Mouse (Mus musculus) forebrain, embryonic 15.5 days (tissue): ENCODE data around the gene Plekhb1. TPM values are rescaled to one million over a fixed set of nuclear protein-coding genes. Genes with fewer than 3 reads are reported as not detected.

ENCODE experiments used
- ATAC-seq: fragments of 200-750 bp; cut with Nextera tagmentation; replicated peaks from 2 replicates; pipeline ENCODE4 v1.8.0; 2017; ENCODE audit warnings: mild to moderate bottlenecking, moderate TSS enrichment, moderate library complexity
- H3K27ac ChIP-seq: fragments of 300-500 bp; sonication (generic); replicated peaks from 2 replicates; pipeline ENCODE4 v1.5.1; 2015; ENCODE audit warnings: mild to moderate bottlenecking, inconsistent platforms
- H3K27me3 ChIP-seq: fragments of 300-500 bp; sonication (generic); 2 replicates; pipeline ENCODE4 v1.6.1; 2015; ENCODE audit warnings: inconsistent platforms
- H3K36me3 ChIP-seq: fragments of 300-500 bp; sonication (generic); 2 replicates; pipeline ENCODE4 v1.6.1; 2015; ENCODE audit warnings: mild to moderate bottlenecking, inconsistent platforms
- H3K4me1 ChIP-seq: fragments of 300-500 bp; sonication (generic); 2 replicates; pipeline ENCODE4 v1.6.1; 2015; ENCODE audit warnings: inconsistent platforms
- H3K4me2 ChIP-seq: fragments of 300-500 bp; sonication (generic); replicated peaks from 2 replicates; pipeline ENCODE4 v1.6.1; 2015; ENCODE audit warnings: mild to moderate bottlenecking, inconsistent platforms
- H3K4me3 ChIP-seq: fragments of 300-500 bp; sonication (generic); 2 replicates; pipeline ENCODE4 v1.5.1; 2015; ENCODE audit warnings: mild to moderate bottlenecking, inconsistent platforms
- H3K9ac ChIP-seq: fragments of 300-500 bp; sonication (generic); replicated peaks from 2 replicates; pipeline ENCODE4 v1.6.1; 2015; ENCODE audit warnings: mild to moderate bottlenecking, inconsistent platforms
- H3K9me3 ChIP-seq: fragments of 300-500 bp; sonication (generic); 2 replicates; pipeline ENCODE4 v1.6.1; 2016; ENCODE audit warnings: inconsistent platforms
- WGBS: fragments of 180-500 bp; shearing (Covaris S2); methylation state at CpG from one replicate; pipeline ENCODE4 v1.1.7; 2015; ENCODE audit warnings: mixed read lengths; 5-methylcytosine and 5-hydroxymethylcytosine counted together
- polyA plus RNA-seq: library from polyadenylated mRNA; unstranded; fragments of >200 nt; fragmentation: Nextera tagmentation; extraction: Ambion mirVana; gene quantifications from 2 replicates; pipeline ENCODE4 v1.2.1, GENCODE M21; 2015

Plekhb1 gene
- polyA plus RNA-seq, 1 experiment from 2014 or later: 6.8 TPM

DNA sequence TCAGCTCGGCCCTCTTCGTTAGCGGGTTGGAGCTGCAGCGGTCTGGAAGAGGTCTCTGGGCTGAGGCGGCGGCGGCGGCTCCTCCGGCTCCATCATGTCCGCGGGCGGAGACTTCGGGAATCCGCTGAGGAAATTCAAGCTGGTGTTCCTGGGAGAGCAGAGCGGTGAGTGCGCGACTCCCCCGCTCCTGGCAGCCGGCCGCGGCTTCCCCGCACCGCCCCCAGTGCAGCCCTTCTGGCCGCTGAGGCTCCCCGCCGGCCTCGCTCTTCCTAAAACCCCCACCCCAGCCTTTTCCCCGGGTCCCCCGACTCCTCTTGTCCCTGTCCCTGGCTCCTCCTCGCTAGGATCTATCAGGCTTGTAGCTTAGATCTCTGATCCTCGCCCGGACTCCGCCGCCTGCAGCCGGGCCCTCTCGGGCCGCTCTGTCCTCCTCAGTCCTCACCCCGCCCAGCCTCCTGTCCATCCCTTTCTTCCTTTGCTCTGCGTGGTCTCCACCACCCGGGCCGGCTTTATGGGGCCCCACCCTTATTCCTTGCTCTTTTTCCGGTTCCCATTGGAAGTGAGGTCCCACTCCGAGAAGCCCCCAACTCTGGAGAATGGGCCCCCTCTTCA is 54.0 kb downstream of the Plekhb1 start, which contains the start of gene Mrpl48:
Gene Mrpl48, minus strand, starts transcription at position 172 of the 612 bp plus-strand sequence.
- Histone ChIP-seq H3K9ac (peak within 1 kb of the TSS; percentile 100), H3K36me3 (no peaks in the 10 kb centered on the region), H3K4me1 (peaks cover 28% of the 10 kb centered on the region), H3K9me3 (no peaks in the 10 kb centered on the region), H3K4me2 (peak within 1 kb of the TSS; percentile 57), H3K4me3 (peak within 1 kb of the TSS; percentile 95), H3K27me3 (no peaks in the 10 kb centered on the region), H3K27ac (peak within 1 kb of the TSS; percentile 99)
- ATAC-seq: peak; percentile 20
- WGBS: under 1% methylated on average over 30 of the region's 43 CpGs

DNA sequence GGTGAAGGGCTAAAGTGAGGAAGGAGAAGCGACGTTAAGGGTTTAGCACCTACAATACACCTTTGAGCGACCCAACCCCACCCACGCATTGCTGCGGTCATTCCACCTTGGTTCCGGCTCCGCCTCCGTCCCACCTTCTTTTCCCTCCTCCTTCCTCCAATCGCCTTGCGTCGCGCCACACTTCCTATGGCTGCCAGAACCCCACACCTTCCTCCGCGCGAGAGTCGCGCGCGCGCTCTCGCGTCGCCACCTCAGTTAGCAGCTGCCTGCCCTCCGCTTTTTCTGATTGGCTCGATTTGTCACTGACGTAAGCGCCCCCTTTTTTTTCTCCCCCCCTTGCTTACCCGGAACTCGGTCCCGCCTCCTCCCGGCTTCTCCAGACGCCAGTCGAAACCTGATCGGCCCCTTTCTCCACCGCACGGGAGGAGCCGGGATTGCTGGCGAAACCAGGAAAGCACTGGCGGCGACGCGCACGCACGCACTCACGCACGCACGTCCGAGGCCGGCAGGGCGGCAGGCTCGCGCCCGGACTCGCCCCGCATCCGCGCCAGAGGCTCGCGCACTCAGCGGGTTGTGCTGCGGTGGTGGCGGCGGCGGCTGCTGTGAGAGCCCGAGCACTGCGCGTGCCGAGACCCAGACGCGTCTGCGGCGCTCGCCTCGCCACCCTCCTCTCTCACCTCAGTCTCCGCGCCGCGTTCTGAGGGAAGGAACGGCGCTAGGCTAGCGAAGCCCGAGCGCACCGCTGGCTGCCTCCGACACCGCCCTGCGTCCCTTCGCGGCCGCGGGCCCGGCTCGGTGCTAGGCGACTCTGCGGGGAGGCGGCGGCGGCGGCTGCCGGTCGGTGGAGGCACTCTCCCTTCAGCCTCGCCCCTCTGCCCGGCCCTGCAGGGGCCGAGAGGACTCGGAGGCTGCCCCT is 54.7 kb downstream of the Plekhb1 start, which contains the start of gene Rab6a:
Gene Rab6a, plus strand, starts transcription at position 197 of the 916 bp plus-strand sequence.
- peaks cover 26% of the 10 kb centered on the region for H3K4me1 ChIP-seq
- peak within 1 kb of the TSS; percentile 100 for H3K9ac ChIP-seq

DNA sequence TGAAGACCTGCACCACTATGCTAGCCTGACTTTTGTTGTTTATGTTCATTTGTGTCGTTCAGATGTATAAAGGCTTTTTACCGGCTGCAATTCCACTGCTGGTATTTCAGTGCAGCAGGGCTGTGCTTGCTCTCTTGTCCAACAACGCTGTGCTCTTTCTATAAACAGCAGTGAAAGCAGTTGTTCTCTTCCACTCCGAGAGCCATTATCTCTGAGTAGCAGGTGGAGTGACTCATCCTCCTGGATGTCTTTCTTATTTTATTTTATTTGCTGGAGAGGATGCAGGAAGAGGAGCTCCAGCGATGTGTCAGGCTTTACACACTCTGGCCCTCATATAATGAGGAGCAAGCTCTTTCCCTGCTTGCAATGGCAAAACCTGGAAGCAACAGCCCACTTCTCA is 62.0 kb downstream of the Plekhb1 start:
- Histone ChIP-seq H3K4me2 (no peak overlapping the region), H3K9me3 (no peaks in the 10 kb centered on the region), H3K36me3 (no peaks in the 10 kb centered on the region), H3K27ac (no peak overlapping the region), H3K9ac (no peak overlapping the region), H3K4me1 (no peaks in the 10 kb centered on the region), H3K27me3 (no peaks in the 10 kb centered on the region; the same call in 1 of the 2 replicates), H3K4me3 (no peak overlapping the region)
- 86% methylated on average over 5 of the region's 5 CpGs for WGBS
- no peak for ATAC-seq

More for the DNA sequence above, 54.7 kb downstream of the Plekhb1 start, which contains the start of gene Rab6a:
- no peaks in the 10 kb centered on the region for H3K27me3 ChIP-seq
- peak; percentile 97 for ATAC-seq
- no peaks in the 10 kb centered on the region for H3K9me3 ChIP-seq
- peak within 1 kb of the TSS; percentile 57 for H3K4me2 ChIP-seq
- peak within 1 kb of the TSS; percentile 99 for H3K27ac ChIP-seq
- under 1% methylated on average over 105 of the region's 105 CpGs for WGBS
- H3K36me3 ChIP-seq: no peaks in the 10 kb centered on the region
- peak within 1 kb of the TSS; percentile 95 for H3K4me3 ChIP-seq

DNA sequence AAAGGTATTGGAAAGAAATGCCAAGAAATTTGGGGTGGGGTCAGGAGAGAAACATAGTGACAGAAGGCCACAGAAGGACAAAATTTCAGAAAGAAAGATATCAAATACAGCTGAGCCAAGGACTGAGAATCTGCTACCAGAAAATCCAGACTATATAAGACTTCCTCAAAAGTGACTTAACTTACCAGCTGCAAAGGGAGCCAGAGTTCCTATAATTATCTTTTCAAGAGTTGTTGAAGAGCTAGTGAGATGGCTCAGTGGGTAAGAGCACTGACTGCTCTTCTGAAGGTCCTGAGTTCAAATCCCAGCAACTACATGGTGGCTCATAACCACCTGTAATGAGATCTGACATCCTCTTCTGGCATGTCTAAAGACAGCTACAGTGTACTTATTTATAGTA is 68.9 kb downstream of the Plekhb1 start:
- no peak for ATAC-seq
- no peaks in the 10 kb centered on the region for H3K36me3 ChIP-seq
- no peak overlapping the region for H3K4me3 ChIP-seq
- H3K4me2 ChIP-seq: no peak overlapping the region
- no peaks in the 10 kb centered on the region for H3K9me3 ChIP-seq
- H3K27me3 ChIP-seq: no peaks in the 10 kb centered on the region
- H3K4me1 ChIP-seq: peaks cover 3% of the 10 kb centered on the region; the same call in 1 of the 2 replicates
- H3K27ac ChIP-seq: no peak overlapping the region
- no peak overlapping the region for H3K9ac ChIP-seq

Other genes starting within 250 kb of the Plekhb1 start
- gene Ucp3, start 189.4 kb downstream of the Plekhb1 start, polyA plus RNA-seq: not detected in 2 replicates
- 47.4 and 48.4 TPM in 2 replicates for gene Ucp2, start 169.1 kb downstream of the Plekhb1 start, polyA plus RNA-seq
- gene Dnajb13, start 147.5 kb downstream of the Plekhb1 start, polyA plus RNA-seq: 2.6 and 4.9 TPM in 2 replicates
- gene Coa4, start 125.3 kb downstream of the Plekhb1 start, polyA plus RNA-seq: 14.1 and 14.9 TPM in 2 replicates
- gene Rab6a, start 55.0 kb downstream of the Plekhb1 start, polyA plus RNA-seq: 194 and 207 TPM in 2 replicates
- 74.9 and 76.3 TPM in 2 replicates for gene Mrpl48, start 54.1 kb downstream of the Plekhb1 start, polyA plus RNA-seq
- gene Fam168a, start 44.2 kb upstream of the Plekhb1 start, polyA plus RNA-seq: 115 and 116 TPM in 2 replicates
- gene Relt, start 201.0 kb upstream of the Plekhb1 start, polyA plus RNA-seq: 3.8 and 4.3 TPM in 2 replicates